Mouse (Mus musculus): Measurements from ENCODE around the gene Rasgef1b. TPM values are rescaled to one million over a fixed set of nuclear protein-coding genes. Genes with fewer than 3 reads are reported as not detected.
"Not testable (repeated sequence)": the region's sequence is repeated elsewhere in the genome, so short reads cannot be mapped to it uniquely, and the experiment has no call there.

Gene Rasgef1b
- total RNA-seq, 2 experiments from 2014 or later = 1.5 to 2.6 TPM

- no peak for DNase-seq
These were observed 481.4 kb downstream of the Rasgef1b start for GRCm38 (mm10) chr5:99247441-99247840.

DNA sequence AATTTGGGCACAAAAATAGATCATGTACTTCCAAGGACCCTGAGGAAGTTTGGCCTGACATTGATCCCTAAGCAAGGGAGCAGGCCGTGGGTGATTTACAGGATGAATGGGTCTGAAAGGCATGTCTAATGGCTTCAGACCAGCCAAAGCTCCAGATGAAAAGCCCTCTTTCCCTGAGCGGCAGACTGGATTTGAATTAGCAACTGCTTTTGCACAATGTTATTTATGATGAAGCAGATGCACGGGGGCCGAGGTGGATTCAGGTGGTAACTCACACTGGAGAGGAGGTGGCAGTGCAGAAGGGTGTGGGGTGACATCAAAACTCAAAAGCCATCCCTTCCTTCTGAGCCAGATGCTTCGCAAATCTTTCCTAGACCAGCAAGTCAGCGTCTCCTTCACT lies 481.9 kb downstream of the Rasgef1b start:
- no peak for DNase-seq

DNA sequence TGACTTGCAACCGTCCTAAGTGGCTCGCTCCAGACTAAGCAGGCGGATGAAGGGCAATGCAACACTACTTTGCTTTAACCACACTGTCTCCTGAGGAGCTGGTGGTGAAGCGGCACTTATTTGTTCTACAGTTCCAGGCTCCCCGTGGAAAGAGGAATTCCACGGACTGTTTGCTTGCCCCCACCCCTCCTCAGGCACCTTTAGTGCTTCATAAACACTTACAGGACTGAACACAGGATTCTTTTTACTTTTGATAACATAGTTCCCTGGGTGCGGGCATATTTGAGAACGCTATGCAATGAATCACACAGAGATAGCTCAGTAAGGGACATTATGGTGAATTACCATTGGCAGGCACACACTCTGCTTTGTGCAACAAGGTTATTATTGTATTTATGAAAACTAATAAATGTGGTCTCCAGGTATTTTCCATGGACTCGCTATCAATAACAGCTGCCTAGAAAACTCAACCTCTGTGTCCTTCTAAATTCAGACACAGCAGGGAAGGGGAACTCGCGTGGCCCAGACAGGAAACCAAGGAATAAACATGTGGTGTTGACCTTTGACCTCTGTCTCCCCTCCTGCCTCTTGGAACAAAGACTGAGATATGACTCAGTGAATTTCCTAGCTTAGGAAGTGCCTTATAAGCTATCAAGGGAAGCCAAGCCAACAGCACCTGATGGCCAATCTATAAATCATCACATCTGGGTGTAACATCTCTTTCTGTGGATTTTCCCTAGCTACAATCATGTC lies 486.7 kb downstream of the Rasgef1b start:
- no peak for DNase-seq

GRCm38 (mm10) chr5:99240501-99240900 lies 488.4 kb downstream of the Rasgef1b start:
- DNase-seq = no peak

- no peak for DNase-seq
These were observed 489.2 kb downstream of the Rasgef1b start for GRCm38 (mm10) chr5:99239677-99240076.

GRCm38 (mm10) chr5:99238150-99238549 lies 490.7 kb downstream of the Rasgef1b start:
- DNase-seq = no peak

DNA sequence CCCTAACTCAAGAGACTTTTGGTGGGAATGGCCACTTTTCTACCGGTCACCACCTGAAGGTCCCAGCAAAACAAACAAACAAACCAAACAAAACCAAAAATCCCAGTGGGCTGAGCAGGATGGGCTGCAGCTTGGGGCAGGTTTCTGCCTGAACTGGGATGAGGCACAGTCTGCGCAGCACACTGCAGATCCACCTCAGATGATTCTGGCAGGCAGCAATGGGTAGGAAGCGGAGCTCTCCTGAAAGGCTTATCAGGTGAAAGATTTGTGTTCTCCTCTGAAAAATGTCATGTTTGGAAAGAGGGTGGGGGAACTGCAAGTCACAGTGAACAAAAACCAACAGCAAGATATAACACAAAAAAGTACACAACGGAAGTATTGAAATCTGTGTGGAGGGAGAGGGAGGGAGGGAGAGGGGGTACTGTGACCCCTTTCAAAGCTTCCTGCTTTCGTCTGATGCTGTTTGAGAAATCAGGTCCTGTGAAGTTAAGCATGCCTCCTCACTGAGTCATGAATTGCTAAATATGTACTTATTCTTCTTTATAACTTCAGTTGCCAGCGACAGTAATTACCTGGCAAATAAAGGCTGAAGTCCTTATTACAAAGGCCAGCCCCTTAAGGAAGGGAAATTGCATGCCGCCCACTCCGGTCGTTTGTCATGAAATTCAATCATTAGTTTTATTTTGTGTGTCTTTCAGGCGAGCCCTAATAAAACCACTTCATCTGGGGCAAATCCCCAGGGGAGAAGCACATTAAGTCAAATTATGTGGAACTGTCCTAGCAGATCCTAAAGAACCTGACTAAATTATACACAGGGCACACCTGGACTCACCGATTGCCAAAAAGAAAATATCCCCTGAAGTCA lies 491.7 kb downstream of the Rasgef1b start:
- DNase-seq = no peak

- no peak for DNase-seq
These were observed 492.4 kb downstream of the Rasgef1b start for GRCm38 (mm10) chr5:99236431-99236830.

DNA sequence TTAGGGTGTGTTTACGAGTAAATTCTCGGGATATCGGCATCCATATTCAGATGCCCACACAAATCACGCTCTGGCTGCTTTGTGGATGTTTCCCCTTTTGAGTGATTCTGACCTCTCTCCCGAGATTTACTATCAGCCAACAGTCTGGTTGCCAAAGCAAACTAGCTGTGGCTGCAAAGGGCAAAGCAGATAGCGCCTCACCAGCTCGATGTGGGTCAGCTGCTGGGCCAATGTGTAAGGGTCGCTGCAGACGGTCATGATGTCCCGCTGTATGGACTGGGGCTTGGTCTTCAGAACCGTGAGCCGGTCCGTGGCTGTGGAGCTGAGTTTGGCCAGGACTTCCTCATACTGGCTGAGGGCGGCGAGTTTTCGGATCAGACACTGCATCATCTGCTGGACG lies 494.6 kb downstream of the Rasgef1b start:
- no peak for DNase-seq

DNA sequence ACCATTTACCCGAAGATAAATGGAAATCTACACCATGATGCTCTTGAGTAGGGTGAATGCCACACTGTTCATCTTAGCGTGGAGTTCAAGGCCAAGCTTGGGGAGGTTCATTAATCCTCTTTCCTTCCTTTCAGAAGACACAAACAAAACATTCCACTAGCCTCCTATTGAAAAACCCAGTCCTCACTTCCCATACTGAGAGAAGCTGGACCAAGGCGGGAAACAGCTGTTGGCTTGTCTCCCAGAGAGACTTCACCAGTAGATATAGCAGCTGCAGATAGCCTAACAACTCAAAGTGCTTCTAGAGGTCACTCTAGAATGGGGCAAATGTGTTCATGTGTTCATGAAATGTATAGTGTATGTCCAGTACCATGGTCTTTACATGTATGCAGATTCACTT lies 495.7 kb downstream of the Rasgef1b start:
- no peak for DNase-seq

GRCm38 (mm10) chr5:99232410-99232809 lies 496.5 kb downstream of the Rasgef1b start:
- no peak for DNase-seq

DNA sequence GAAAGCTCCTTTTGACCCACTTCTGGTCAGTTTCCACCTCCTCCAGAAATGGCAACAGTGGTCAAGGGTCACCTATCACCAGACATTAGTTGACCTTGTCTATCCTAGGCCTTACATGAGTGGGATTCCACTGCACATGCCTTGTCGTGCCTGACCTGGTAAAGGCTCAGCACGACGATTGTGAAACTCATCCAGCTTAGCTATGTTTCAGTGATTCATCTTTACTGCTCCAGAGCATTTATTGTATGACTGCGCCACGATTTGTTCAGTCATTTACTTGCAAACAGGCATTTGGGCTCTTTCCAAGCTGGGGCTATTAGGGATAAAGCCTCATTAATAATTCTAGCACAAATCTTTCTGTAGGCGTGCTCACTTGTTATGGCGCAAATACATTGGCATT lies 498.4 kb downstream of the Rasgef1b start:
- DNase-seq = no peak

- no peak for DNase-seq
These were observed 501.5 kb downstream of the Rasgef1b start for GRCm38 (mm10) chr5:99227361-99227760.

GRCm38 (mm10) chr5:99224571-99225011 lies 504.3 kb downstream of the Rasgef1b start:
- DNase-seq = no peak

GRCm38 (mm10) chr5:99223869-99224498 lies 504.9 kb downstream of the Rasgef1b start:
- DNase-seq = no peak

DNA sequence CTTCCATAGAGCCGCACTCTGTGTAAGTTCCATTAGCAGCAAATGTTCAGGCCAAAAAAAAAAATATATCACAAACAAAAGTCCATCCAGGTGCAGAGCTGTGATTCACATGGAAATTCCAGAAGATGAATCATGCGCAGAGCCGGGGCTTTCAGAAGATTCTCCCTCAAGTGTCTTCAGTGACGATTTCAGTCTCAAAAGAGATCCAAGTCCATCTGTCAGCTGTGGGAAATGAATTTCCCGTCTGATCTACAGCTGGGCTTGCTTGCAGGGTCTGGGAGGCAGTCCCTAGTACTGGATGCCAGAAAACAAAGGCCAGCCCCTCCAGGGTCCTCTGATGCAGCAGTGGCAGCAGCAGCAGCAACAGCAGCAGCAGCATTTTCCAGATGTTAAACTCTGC lies 510.5 kb downstream of the Rasgef1b start:
- DNase-seq = peak; percentile 19

GRCm38 (mm10) chr5:99216588-99217152 lies 512.2 kb downstream of the Rasgef1b start:
- not testable (repeated sequence) for DNase-seq

- DNase-seq = no peak
These were observed 513.4 kb downstream of the Rasgef1b start for GRCm38 (mm10) chr5:99215207-99216157.

GRCm38 (mm10) chr5:99214400-99214799 lies 514.5 kb downstream of the Rasgef1b start:
- DNase-seq = no peak

DNA sequence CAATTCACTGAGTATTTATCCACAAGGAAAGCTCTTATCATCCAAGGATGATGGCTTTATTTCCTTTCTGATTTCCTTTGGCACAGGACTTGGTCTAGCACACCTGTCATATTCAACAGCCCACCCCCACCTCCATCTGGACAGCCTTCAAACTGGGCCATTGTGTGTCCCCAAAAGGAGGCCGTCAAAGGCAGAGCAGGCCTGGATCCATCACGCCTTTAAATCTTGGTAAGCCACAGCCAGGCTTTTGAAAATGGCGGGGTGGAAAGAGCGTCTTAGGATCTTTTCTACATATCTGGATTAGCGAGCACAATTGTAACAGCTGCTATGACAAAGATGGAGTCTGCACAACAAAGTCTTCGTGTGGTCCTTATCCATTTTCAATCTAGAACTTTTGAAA lies 515.7 kb downstream of the Rasgef1b start:
- no peak for DNase-seq

- DNase-seq = no peak
These were observed 525.4 kb downstream of the Rasgef1b start for GRCm38 (mm10) chr5:99203475-99203874.

Measured in gastrocnemius, postnatal 10 days (tissue).